Mouse (Mus musculus) embryo, embryonic 10.5 days (tissue): Measurements from ENCODE around the gene Tiparp.

Experiments used
- DNase-seq: peaks from one replicate; pipeline ENCODE4 v3.0.0-alpha.2; 2015; ENCODE audit warnings: low spot score

Tiparp gene

GRCm38 (mm10) chr3:65527691-65528601, at the start of gene Tiparp:
TSS of gene Tiparp (plus strand) at chr3:65528410.
- peak; percentile 95 for DNase-seq

- no peak for DNase-seq
Measured at GRCm38 (mm10) chr3:65480676-65481075, 47.5 kb upstream of the Tiparp start.

DNA sequence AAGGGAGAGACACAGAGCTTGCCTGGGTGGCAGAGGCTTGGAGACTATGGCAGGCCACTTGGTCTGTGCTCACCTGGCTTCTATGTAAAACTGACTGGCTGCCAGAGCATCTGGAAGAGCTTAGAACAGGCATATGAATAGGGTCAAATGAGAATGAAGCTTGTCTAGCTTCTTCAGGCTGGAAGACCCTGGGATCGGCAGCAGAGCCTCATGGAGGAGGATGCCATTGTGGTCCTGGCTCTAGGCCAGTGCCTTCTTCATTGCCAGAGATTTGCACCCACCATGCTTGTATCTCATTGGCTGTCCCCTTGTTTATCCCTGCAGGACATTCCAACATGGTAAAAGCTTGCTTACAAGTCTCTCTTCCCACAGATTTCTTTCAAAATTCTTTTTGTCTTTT, 45.9 kb upstream of the Tiparp start:
- DNase-seq: no peak

GRCm38 (mm10) chr3:65482698-65483407, 45.4 kb upstream of the Tiparp start:
- no peak for DNase-seq

DNA sequence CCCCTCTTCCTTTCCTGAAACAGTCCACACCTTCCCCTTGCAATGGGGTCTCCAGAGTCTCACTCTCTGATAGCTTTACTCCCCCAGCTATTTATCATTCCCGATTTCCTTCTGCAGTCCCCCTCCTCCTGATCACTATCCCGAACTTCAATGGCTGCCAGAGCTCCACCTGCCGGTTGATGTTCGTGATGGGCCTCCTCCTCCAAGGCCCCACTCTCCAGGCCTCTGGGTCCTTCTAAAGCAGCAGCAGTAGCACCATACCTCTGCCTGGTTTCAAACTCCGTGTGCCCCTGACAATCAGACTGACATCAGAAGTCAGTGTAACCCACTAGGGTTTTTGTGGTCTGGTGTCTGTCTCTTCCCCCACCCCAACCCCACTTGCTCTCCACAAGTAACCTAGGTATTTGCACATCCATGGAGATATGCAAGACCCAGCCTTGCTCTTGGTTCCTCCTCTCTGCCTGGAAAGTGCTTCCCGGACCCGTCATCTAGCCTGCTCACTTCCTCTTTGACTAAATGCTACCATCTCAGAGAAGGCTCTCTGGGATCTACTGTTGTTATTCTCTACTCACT, 44.0 kb upstream of the Tiparp start:
- no peak for DNase-seq

DNA sequence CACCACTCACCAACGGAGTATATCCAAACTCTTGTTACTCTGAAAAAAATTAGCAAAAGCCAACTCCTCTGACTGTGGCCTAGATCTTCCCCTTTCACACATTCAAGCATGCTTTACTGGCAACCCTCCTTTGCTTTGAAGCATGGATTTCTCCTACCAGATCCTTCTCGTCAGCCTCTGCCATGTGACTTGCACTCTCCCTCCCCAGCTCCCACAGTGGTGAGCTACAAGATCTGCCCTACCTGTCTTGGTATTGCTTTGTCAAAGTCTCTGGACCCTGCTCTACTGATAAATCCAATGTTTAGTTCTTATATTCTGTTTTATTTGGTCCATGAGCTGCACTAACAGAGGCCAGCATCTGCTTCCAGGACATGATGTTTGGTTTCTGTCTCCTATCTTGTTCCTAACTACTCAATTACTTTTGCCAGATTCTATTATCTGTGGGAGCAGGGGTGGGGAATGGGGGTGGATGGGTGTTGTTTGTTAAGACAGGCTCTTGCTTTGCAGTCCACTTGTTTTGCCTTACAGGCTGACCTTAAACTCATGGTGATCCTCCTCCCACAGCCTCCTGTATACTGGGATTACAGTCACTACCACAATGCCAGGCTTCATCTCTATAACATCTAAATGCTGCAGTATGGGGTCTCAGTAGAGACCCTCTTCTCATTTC, 40.7 kb upstream of the Tiparp start:
- DNase-seq: no peak

- no peak for DNase-seq
Measured at GRCm38 (mm10) chr3:65488556-65489244, 39.5 kb upstream of the Tiparp start.

DNA sequence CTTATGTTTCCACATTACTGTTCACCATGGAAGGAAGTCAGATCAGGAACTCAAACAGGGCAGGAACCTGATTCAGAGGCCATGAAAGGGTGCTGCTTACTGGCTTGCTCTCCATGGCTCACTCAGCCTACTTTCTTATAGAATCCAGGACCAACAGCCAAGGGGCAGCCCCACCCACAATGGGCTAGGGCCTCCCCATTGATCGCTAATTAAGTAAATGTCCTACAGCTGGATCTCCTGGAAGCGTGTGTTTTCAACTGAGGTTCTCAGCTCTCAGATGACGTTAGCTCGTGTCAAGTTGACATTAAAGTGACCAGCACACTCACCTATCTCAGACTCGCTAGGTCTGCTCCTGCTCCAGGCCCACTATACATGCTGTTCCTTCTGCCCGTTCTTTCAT, 38.6 kb upstream of the Tiparp start:
- no peak for DNase-seq

GRCm38 (mm10) chr3:65494291-65494763, 33.9 kb upstream of the Tiparp start:
- peak; percentile 42 for DNase-seq

DNA sequence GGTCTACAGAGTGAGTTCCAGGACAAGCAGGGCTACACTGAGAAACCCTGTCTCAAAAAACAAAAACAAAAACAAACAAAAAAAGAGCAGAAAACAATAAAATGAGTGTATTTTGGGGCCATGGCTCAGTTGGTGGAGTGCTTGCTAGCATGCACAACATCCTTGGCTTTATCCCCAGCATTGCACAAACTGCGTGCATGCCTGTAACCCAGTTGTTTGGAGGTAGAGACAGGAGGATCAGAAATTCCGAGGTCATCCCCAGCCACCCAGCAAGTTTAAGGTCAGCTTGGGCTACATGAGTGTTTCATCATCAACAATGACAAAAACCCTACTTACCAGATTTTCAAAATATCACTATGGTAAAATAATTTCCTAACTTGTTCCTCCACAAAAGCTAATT, 20.4 kb upstream of the Tiparp start:
- no peak for DNase-seq

- no peak for DNase-seq
Measured at GRCm38 (mm10) chr3:65510588-65510987, 17.6 kb upstream of the Tiparp start.

GRCm38 (mm10) chr3:65515751-65516150, 12.5 kb upstream of the Tiparp start:
- DNase-seq: no peak

GRCm38 (mm10) chr3:65516526-65516925, 11.7 kb upstream of the Tiparp start:
- no peak for DNase-seq

DNA sequence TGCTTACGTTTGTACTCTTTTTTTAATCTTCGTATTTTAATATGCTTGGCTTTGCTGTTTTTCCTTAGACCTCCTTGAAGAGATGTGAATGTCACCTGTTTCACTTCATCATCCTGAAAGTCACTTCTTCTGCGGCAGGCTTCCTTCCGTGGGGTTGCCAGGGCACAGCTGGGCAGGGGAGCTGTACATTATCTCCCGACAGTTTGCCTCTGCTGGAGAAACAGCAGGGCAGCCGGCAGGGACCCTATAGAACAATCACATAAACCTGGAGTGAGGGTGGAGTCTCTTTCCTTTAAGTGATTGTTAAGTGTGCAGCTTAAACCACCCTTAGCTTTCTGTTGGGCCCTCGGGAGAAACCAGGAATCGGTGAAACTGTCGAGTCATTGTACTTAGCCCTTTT, 11.1 kb upstream of the Tiparp start:
- no peak for DNase-seq

DNA sequence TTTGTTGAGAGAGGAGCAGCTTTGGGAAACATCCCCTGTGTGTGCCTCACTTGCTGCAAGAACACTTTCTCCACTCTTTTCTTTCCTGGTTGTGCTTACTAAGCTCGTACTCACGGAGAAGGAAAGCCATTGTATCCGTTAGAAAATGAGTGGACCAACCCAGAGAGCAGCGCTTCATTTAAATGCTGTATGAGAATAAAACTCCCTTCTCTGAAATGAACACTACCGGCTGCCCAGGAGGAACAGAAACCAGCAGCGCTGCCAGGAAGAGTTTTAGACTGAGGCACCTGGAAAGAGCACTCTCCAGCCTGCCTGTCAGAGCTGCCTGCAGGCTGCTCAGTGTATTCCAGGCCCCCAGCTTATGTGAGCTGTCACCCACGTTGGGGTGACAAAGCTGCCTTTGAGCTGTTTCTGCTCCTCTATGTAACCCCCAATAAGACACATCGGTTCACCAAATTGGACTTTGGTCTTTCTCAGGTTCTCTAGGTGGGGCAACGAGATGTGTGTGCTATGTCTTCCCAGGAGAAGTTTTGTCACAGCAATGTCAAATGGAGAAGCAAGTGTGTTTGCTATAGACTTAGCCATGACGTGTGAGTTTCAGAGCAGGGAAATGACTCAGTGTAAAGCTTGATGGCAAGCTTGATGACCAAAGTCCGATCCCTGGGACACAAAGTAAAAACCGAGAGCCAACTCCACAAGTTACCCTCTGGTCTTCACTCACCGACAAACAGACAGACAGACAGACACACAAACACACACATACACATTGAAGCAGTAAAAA, 10.3 kb upstream of the Tiparp start:
- DNase-seq: no peak

DNA sequence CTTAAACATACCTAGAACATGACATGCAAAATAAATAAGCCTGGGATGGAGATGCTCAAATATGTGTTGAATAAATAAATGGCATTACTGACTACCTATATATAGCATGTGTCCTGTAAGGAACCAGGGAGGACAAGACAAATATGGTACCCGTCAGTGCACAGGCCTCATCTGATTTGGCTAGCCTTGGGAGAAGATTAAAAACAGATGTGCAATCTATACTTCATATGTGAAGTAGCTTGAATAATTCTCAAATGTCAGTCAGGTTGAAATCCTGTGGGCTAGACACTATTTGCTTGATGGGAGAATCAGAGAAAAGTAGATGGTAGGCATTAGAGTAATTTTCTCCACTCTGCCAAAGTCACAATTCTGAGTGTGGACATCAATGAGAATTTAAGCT, 6.8 kb upstream of the Tiparp start:
- no peak for DNase-seq

DNA sequence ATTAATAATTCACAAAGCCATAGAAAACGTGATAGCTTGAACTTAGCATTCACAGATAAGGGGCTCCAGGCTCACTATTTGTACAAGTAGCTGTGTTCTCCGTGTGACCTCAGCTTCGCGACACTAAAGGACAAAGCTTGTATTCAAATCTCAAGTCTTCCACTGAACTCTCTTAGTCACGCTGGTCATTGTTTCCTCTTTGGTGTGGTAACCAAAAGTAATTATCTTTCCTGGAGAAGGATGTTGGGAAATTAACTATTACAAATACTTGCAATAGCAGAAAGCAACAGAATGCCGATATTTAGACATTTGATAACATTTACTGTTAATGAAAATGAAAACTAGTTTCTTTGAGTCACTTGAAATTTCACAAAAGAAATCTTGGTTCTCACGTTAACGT, 4.8 kb upstream of the Tiparp start:
- no peak for DNase-seq

DNA sequence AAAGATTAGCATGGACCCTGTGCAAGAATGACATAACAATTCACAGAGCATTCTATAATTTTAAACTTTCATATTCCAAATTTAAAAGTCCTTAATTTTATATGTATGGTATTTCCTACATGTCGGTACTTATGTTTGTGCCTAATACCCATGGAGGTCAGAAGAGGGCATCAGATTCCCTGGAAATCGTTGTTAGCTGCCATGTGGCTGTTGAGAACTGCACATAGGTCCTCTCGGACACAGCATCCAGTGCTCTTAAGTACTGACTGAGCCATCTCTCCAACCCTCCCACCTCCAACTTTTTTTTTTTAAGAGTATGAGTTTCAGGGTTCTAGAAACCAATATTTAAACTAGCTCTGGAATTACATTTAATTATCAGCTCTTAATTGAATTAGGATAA, 2.5 kb upstream of the Tiparp start:
- DNase-seq: no peak

DNA sequence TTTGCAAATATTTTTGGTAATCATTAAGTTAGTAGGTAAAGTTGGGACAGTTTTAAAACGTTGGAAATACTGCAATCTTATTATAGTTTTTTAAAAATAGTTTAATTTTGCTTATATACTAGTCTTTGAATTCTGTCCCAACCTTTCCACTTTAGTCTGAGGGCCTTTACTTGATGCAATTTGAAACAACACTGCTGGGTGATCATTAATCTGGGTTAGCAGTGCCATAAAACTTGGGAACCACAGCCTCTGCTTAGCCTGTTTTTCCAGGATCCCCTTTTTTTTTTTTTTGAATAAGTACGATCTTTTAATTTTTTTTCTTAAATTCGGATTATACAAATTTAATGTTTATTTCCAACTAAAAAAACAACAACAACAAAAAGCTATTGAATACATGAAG, 1.0 kb upstream of the Tiparp start:
- DNase-seq: no peak

GRCm38 (mm10) chr3:65528614-65529470, 632 bp downstream of the Tiparp start:
- DNase-seq: peak; percentile 85
